Mouse (Mus musculus) gastrocnemius, postnatal 10 days (tissue): Measurements from ENCODE around the gene Mettl25. TPM values are rescaled to one million over a fixed set of nuclear protein-coding genes. Genes with fewer than 3 reads are reported as not detected.

Experiments used
- DNase-seq: peaks from one replicate; pipeline ENCODE4 v3.0.0; 2021; ENCODE audit warnings: mixed read lengths
- long read RNA-seq, 2 experiments: library from polyadenylated mRNA; stranded (forward); transcript quantifications; one replicate each; pipeline ENCODE4 v2.0.0; 2021
- total RNA-seq, 2 experiments: library from RNA; stranded (reverse); gene quantifications; 2 replicates each; pipeline ENCODE4 v1.2.3; 2021

Mettl25 gene
- total RNA-seq, result 1 to 10 TPM; 6.6 to 7.7 TPM
- long read RNA-seq, experiment 1, transcript Mettl25-201 (12 exons, 2,033 nt), result major isoform, 7 of 11 reads
- long read RNA-seq, experiment 1, partial matches to known transcripts, result 0 of 11 reads
- long read RNA-seq, experiment 1, other reads (novel, unspliced or antisense), result 4 of 11 reads
- long read RNA-seq, experiment 2, transcript Mettl25-201 (12 exons, 2,033 nt), result major isoform, 5 of 7 reads
- long read RNA-seq, experiment 2, partial matches to known transcripts, result 0 of 7 reads
- long read RNA-seq, experiment 2, other reads (novel, unspliced or antisense), result 2 of 7 reads

DNA sequence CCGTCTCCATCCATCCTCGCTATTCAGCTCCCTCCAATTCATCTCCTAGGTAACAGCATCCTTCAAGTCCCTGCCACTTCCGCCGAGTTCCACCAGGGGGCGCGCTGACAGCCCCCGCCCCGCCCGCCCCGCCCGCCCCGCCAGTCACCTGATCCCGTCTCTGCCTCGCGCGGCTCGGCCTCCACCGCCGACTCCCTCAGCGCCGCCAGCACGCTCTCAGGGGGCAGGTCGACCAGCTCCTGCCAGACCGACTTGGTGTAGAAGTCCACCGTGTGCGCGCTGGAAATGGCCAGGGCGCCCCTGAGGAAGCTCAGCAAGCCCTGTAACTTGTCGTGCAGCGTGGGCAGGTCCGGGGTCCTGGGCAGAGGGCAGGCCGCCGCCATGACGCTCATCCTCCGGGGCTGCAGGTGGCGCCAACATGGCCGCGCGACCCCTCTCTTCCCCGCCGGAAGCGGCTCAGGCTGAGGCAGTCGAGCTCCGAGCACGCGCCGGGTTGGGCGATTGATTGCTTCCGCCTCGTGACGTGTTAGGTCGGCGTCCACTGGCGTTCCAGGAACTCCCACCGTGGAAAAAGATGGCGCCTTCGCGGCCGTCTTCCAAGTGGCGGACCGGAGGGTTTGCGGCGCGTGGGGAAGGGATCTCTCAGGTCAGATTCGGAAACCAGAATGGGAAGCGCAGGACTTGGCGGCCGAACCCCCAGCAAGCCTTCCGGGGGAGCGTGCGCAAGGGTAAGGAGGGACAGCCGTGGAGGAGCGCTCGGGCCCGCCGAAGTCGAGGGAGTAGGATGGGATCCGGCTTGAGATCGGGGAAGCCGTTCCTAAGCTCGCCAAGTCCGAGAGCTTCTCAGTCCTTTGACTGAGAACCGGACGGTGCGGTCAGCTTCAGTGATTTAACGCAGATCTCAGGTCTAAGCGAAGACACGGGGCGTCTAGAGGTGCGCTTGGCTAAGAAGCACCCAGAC, at the start of gene Mettl25, which contains the start of gene Ccdc59:
Gene Mettl25, minus strand, starts transcription at position 453 of the 961 bp plus-strand sequence.
Gene Ccdc59, plus strand, starts transcription at position 140 of the 961 bp plus-strand sequence.
- DNase-seq, result peak; percentile 94

DNA sequence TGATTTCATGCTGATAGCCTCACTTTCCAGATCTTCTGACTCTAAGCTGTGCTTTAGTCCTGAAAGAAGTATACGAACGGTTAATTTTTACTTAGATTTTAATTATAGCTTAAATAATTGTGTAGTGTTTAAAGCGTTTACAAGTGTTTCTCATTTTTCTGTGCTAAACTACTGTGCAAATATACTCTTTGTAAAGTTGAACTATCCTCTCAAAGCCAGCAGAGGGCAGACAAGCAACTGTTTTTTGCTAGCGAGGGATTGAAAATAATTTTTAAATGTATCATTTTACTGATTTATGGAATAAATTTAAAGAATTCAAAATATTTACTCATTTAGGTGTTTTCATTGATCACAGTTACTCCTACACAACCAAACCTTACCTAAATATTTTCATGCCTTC, 26.1 kb upstream of the Mettl25 start:
- DNase-seq, result no peak

DNA sequence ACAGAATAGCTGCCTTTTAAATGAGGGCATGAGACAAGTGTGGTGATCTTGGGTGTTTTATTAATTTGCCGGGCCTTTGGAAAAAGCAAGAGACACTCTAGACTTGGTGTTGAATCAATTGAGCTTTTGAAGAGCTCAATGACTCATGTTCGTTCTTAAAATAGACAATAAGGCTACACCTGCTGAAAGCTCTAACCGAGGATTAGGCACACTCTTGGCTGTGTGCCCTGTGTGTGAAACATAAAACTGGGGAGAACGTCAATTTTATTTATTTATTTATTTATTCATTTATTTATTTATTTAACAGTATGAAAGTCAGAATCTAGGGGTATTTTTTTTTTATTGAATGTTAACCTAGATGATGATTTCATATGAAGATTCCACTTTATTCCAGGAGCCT, 10.0 kb upstream of the Mettl25 start:
- DNase-seq, result no peak

DNA sequence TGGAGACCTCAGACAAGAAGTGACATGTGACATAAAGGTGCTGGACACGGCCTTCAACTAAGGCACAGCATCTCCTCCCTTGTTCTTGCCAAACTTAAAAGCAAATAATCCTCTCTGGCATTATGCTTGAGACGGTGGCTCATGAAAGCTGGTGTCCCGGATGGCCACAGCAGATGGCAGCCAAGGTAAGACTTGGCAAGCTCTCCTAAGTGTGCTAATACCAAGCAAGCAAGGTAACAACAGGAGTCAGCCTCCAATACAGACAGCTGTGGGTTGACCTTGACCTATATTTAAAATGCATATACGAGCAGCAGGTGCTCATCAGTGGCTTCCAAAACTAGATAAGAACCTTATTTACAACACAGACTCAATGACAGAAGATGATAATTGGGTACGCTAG, 9.1 kb upstream of the Mettl25 start:
- DNase-seq, result no peak

DNA sequence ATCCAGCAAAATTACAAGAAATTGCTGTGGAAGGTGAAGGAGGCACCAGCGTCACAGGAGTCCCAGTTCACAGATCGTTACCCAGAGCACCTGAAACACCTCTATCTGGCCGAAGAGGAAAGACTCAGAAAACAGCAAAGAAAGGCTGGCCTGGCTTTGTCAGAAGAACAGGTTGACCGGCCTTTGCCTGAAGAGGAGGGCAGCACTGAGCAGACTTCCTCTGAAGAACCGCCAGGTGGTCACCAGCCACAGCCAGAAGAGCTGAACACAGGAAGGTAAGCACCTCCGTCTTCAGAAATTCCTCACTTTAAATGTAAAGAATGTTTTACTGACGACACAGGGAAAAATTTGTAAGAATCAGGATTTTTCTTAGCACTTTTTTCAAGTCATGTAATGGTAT, 1.4 kb upstream of the Mettl25 start:
- DNase-seq, result no peak

DNA sequence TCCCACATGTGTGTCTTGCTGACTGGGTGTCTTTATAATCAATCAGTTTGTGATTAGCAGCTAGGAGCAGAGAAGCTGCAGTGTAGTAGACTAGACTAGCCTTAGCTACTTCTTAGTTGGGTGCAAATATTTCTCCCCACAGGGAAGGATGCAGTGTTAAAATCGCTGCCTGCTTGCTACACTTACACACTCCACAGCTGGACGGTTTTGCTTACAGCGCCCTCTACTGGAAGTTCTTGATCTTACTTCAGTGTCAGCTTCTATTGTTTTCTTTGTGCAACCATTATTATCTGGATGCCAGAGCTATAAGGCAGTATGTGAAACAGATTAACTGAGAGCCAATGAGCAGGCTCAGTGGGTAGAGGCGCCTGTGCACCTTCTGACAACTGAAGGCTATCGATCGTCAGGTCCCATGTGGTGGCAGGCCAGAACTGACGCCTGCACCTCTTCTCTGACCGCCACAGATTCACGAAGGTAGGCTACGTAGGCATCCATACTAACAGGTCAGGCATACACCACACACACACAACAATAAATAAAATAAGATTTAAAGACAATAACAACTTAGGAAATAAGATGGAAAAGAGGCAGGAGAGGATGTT, 6.5 kb downstream of the Mettl25 start:
- DNase-seq, result no peak

DNA sequence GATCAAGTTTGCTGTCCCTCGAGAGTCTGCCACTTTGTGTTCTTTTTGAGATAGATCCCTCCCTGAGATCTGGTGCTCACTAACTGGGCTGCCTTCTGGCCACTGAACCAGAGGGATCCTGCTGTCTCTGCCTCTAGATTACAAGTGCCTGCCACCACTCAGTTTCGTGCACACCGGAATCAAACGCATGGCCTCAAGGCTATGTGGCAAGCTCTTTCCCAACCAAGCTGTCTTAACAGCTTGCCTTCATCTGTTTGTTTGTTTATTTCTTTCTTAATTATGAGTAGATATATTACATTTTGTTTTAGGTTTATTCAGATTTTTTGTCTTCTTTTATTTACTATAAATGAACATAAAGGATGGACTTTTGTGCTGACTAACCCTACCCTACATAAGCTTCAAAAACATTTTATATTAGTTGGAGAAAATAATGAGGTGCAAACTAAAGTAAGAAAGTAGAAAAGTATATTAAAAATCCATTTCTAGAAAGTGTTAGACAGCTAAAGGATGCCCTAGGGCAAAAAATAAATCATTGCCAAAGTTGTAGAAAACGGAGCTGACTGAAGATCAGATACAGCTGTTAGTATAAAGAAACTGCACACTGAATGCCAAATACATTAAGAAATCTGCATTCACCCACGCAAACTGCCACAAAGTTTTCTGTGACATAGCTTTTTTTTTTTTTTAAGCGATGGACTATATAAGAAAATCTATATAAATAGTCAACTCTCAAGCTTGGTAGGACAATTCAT, 34.7 kb downstream of the Mettl25 start:
- DNase-seq, result no peak

DNA sequence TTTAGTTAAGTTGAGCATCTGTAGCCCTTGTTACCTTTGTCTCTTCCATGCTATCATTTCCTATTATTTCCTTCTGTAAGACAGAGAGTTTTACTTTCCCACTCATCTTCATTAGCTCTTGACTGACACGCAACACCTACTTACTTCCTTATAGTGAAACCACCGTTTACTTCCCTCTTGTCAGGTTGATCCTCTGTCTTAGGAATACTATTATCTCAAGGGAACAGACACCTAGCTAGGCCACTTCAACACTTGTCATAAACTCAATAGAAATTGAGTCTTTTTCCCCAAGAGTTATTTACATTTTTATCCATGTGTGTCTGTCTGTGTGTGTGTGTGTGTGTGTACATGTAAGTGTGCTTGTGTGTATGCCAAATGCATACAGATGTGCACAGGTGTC, 37.7 kb downstream of the Mettl25 start:
- no peak for DNase-seq

DNA sequence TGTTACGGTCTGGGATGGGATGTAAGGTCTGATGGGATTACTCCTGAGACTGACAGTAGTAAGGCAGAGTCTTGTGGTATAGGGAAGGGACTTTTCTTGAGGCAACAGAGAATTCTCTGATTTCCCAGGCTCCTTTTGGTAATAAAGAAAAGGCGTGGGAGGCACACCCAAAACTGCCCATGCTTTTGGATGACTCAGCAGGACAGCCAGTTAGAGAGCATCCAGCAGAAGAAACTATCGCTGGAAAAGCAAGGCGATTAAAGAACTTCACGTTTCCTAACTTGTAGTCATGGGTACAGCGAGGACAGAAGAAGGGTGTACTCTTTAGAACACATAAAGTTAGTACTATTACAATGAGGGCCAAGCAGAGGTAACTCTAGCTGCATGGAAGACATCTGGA, 39.0 kb downstream of the Mettl25 start:
- DNase-seq, result no peak

DNA sequence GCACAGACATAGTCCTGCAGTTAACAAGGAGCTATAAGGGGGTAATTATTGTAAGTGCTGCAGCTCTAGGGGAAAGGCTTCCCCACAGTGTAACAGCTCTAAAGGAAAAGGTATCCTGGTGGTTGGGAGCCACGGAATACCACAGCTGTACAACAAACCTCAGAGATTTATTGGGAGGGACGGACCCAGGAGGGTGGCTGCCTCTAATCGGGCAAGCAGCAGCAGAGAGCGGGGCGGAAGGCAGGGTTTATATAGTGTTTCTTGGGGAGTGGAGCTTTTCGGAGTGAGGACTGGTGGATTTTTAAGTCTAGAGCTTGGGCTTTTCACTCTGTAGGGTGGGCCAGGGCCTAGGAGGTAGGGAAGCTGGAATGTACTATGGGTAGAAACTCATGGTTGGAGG, 40.0 kb downstream of the Mettl25 start:
- DNase-seq, result no peak

DNA sequence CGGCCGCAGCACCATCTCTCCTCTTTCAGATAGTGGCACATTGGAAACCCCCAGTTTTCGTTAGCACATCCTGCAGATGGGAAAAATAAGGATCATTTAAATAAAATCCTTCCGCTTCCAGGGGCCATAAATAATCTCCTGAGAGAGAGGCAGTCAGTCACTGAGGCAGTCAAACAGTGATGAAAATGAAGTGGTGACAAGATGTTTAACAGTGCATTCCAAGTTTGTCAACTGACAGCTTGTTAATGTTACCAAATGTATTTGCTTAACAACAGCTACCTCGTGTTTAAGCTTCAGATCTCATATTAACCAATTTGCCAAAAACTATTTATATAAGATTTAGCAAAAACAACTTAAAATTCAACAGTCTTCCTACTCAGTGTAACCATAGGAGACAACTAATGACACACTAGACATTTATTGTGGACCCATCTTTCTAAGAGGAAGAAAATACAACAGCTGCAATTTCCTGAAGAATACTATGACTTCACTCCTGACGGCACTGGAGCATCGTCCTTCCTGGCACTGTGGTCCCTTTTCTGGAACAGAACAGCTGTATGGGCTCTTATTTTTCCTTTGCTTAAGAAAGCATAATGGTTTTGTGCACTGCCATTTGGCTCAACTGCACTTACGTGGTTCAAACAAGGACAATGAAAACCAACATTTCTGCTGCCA, 43.8 kb downstream of the Mettl25 start:
- no peak for DNase-seq

DNA sequence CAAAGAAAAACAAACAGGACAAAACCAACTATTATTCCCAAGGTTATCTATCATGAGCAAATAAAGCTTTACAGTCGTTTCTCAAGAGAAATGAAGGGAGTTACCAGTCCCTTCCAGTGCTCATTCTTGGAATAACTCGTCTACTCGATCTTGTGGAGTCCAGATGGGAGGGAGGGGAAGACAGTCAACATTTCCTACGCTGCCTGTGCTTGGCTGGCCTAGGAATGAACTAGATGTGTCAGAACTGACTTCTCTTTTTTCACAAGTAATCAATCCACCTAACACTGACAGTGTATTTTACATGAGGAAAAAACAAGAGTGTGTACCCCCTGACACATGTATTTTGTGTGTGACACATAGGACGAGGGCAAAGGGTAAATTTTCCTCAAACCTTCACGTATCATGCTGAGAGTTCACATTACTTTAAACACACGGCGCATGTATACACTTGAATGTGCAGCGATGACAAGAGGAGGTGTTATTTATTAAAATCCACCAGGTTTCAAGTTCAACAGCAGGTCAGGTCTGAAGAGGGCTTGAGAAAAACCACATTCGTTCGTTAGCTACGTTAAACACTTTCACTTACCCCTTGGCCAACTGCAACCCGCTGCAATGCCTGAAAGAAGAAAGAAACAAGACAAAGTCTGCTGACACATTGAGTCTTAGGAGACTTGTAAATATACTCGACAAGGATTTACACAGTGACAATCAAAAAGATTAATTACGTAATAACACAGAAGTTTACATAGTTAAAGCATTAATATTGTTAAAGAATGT, 47.2 kb downstream of the Mettl25 start:
- no peak for DNase-seq

DNA sequence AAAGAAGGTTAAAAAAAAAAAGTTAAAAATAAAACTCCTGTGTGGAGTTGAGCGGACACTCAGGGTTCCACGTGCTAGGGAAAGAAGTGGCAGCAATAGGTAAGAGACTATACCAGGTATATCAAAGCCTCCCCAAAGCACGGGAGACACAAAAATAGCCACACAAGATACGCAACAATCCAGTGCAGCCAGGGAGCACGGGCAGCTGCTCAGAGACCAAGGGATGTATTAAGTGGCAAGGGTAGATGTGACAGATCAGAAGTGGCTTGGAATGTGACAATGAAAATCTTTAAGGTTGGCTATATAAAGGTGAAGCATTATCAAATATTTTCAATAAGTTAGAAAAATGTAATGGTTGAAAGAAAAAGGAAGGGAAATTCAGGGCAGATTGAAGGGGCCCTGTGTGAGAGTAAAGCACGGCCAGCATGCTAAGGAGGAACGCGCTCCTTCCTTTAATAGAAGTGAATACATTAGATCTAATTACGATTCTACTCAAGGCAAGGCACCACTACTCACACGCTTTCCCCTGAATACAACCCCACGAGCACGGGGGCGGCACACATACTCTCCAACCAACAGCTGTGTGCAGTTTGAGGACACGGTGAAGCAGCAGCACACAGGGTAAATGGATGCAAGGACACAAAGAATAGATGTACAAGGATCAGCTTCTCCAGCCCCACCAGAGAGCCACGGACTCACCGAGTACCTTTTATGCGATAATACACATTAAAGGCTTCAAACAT, 52.3 kb downstream of the Mettl25 start:
- DNase-seq, result no peak

DNA sequence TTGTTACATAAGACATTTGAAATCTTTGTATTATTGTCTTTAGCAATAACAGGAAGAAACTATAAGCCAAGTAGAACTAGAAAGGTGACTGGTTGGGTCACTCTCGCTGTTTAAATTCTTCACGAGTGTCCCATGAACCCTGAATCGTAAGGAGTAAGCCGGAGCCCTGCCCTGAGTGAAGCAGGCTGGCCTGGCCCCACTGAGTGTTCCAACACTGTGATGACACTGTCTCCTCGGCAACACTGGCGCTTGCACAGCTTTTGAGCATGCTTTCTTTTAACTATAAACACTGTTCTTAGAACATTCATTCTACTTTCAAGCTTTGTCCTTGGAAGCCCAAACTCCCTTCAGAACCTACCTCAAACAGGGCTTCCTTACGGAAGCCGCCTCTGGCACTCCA, 57.4 kb downstream of the Mettl25 start:
- DNase-seq, result peak; percentile 27

DNA sequence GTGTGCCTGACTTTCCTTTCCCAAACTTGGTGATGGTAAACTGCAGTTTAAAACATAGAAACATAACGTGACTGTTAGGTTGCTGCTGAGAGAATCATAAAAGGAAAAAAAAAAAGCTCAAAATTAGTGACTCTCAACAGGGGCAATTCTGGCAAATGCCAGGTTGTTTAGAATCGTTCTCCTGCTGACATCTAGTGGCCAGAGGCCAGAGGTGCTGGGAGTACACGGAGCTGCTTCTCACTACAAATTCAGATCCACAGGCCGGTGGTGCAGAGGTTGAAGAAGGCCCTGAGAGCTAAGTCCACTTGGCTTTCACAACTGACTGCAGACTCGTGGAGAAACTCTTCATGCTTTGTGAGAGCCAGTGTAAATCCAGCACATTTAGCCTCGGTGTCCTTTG, 66.8 kb downstream of the Mettl25 start:
- DNase-seq, result peak; percentile 63

DNA sequence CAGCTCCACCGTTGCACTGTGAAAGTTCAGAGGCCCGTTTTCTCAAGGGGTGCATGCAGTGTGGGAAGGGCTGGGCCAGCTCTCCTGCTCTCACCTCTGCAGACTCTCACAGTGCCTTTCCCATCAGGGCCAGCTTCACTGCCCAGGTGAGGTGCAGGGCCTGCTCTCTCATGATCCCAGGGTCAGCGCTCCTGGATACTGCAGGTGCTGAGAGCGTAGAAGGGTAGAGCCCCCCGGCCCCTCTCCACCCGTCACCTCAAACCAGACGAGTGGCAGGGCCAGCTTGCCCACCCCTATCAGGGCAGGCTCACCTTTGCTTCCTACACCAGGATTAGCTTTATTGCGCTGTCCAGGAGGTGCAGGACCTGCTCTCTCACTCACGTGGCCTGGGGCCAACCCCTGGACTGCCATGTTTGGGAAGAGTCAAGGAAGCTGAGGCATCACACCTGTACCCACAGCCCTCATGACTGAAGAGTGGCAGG, 68.3 kb downstream of the Mettl25 start:
- no peak for DNase-seq

DNA sequence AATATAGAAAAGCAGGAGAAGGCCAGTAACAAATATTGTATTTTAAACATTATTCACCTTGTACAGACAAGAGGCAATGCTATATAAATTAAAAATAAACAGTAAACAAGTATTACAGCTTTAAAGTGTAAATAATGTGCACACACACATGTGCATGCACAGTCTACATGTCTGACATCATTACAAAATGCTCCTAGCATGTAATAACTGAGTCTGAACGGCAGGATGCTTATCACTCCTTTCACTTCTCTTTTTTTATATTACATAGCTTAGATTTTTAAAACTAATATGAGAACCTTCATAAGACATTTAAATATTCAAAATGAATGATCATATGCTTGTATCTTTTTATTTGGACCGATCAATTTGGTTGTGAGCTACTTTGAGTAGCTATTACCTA, 77.2 kb downstream of the Mettl25 start:
- DNase-seq, result no peak

DNA sequence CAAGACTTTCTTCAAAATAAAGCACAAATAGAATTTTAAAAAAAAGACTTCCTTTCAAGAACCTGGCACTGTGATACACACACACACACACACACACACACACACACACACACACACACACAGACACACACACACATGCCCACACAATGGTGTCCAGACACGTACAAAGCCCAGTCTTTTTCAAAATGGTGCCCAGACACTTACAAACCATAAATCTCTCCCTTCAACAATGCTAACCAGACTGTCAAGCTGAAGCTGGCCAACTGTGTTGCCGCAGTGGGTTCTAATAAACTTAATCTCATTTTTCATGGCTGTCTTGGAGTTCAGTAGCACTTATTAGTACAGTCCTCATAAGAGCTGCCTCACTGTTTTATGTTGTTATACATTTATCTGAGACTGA, 80.7 kb downstream of the Mettl25 start:
- DNase-seq, result no peak

DNA sequence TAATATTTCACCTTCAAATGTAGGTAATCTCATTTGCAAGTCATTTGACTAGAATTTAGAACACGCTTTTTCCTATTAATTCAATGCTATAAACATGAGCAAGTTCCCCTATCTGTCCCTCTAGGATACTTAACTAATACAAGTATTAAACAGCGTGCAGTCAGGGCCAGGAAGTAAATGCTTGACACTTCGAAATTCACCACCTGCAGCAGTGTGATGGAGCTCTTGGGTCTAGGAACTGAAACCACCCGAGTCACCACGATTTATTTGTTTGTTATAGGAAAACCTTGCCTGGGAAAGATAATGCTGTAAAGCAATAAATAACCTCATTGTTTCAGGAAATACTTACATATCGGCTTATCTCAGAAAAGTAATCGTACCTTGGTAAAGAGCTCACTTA, 81.1 kb downstream of the Mettl25 start:
- DNase-seq, result no peak
